Mouse (Mus musculus) brain, embryonic 14.5 days (tissue): Measurements from ENCODE around the gene Plekhd1.

ENCODE experiments used
- CTCF ChIP-seq: fragments of 200-500 bp; IDR thresholded peaks from 2 replicates; pipeline ENCODE4 v1.5.1; 2012; ENCODE audit warnings: inconsistent platforms, mild to moderate bottlenecking, moderate library complexity, borderline replicate concordance; ENCODE audit not compliant: insufficient read depth, insufficient read length; ENCODE audit errors: extremely low read depth
- POLR2A ChIP-seq: fragments of 200-500 bp; IDR thresholded peaks from 2 replicates; pipeline ENCODE4 v1.6.1; 2012; ENCODE audit warnings: mild to moderate bottlenecking, inconsistent platforms, borderline replicate concordance; ENCODE audit not compliant: poor library complexity, insufficient read depth, insufficient read length, severe bottlenecking; ENCODE audit errors: extremely low read depth

- no peak for TF ChIP-seq CTCF
- TF ChIP-seq POLR2A = no peak
These were observed 67.0 kb downstream of the Plekhd1 start for GRCm38 (mm10) chr12:80759387-80759712.
